Mouse (Mus musculus) ES-Bruce4 (cell line): Measurements from ENCODE around the gene Raet1e.
"Not testable (repeated sequence)": the region's sequence is repeated elsewhere in the genome, so short reads cannot be mapped to it uniquely, and the experiment has no call there.

Experiments
- CTCF ChIP-seq: IDR thresholded peaks from one replicate; pipeline ENCODE4 v1.8.1; 2011; ENCODE audit warnings: low read depth, low read length
- EP300 ChIP-seq: IDR thresholded peaks from 2 replicates; pipeline ENCODE4 v1.6.1; 2011; ENCODE audit warnings: low read depth, low read length; ENCODE audit not compliant: insufficient read depth
- POLR2A ChIP-seq: IDR thresholded peaks from one replicate; pipeline ENCODE4 v1.8.1; 2011; ENCODE audit warnings: low read length; ENCODE audit not compliant: insufficient read depth

GRCm38 (mm10) chr10:22354196-22354574, 195.8 kb downstream of the Raet1e start:
- not testable (repeated sequence) for TF ChIP-seq CTCF, POLR2A, EP300
